Mouse (Mus musculus): ENCODE measurements around the gene Dalrd3.

DNA sequence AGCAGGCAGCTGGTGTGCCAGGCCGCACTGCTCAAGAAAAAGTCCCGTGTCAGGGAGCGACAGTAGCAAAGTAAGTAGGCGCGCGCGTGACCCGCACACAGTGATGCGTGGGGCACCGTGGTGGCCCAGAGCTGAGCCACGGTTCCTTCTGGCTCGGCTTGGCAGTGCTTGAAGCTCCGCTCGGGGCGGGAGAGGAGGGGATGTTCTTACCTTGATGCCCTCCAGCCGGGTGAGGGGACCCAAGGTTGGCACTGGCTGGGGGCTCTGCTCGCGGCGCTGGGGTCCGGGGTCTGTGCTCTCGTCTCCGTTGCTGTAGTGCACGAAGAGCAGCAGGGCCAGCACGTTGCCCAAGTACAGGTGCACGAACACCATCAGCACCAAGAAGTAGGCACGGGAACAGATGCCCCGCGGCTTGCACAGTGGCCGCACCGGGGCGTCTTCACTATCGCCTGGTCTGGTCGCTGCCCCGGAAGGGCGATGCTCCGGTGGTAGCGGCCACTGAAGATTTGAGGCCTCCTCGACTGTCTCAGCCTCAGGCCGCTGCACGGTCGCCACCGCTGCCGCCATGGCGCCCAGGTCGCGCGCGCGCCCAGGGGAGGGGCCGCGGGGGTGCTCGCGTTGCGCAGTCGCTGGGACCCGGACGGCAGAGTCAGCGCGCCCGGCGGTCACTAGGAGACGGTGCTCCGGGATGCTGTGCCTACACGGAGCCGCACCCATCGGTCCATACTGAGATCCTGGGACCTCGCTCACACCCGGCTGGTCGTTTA lies 27.5 kb downstream of the Dalrd3 start, which contains the start of gene P4htm:
- no peak for TF ChIP-seq POLR2A (IDR thresholded peaks at IDR 0.05; ENCODE audit: control insufficient read depth, extremely low read depth, insufficient read depth, low read length, poor library complexity)
- TF ChIP-seq CTCF (IDR thresholded peaks at IDR 0.05; ENCODE audit: borderline replicate concordance, control insufficient read depth, extremely low read depth, insufficient read depth, low read length, poor library complexity), result 0 out of 2 replicates have a peak, but pooled peaks have one; percentile 22
